Mouse (Mus musculus): ENCODE results near the gene Tex261. TPM values are rescaled to one million over a fixed set of nuclear protein-coding genes. Genes with fewer than 3 reads are reported as not detected.

The Tex261 gene
- polyA plus RNA-seq, 1 experiment from 2014 or later = 70.1 TPM

- Histone ChIP-seq H3K9ac (replicated peaks) (no peak overlapping the region), H3K9me3 (no peaks in the 10 kb centered on the region), H3K4me3 (no peak overlapping the region), H3K4me2 (replicated peaks) (no peak overlapping the region), H3K27ac (replicated peaks) (no peak overlapping the region), H3K27me3 (peaks cover 6% of the 10 kb centered on the region; the same call in 1 of the 2 replicates), H3K36me3 (no peaks in the 10 kb centered on the region), H3K4me1 (0 out of 2 replicates have a peak, but pooled peaks cover 2% of the 10 kb centered on the region)
- ATAC-seq (ENCODE audit: low FRiP score, low read depth) = no peak
- 56% methylated on average over 7 of the region's 7 CpGs for WGBS
These were observed 12.9 kb upstream of the Tex261 start for GRCm38 (mm10) chr6:83788554-83788953.

DNA sequence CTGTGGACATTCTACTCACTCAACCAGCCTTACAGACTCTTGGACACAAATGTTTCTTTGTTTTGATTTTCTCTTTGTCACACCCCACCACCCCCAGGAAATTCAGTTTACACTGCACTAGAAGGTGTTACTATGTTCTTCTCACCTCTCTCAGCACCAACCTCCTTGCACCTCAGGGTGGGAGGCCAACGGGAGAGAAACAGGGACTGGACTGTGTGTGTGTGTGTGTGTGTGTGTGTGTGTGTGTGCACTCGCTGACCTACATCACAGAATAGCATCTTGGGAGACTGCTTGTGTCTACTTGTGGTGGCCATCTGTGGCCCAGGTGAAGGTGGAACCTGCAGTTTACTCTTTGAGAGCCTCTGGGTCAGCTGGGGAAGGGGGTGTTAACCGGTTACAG lies 10.8 kb upstream of the Tex261 start:
- ATAC-seq (ENCODE audit: low FRiP score, low read depth) = no peak
- no peak overlapping the region for H3K4me3 ChIP-seq
- WGBS = 84% methylated on average over 3 of the region's 3 CpGs

GRCm38 (mm10) chr6:83779026-83779425 lies 3.4 kb upstream of the Tex261 start:
- H3K9me3 ChIP-seq = no peaks in the 10 kb centered on the region
- H3K4me2 ChIP-seq (replicated peaks) = no peak overlapping the region
- H3K36me3 ChIP-seq = no peaks in the 10 kb centered on the region
- H3K9ac ChIP-seq (replicated peaks) = no peak overlapping the region
- no peak overlapping the region for H3K27ac ChIP-seq (replicated peaks)
- no peak overlapping the region for H3K4me3 ChIP-seq
- WGBS = 12% methylated on average over 5 of the region's 5 CpGs
- peaks cover 15% of the 10 kb centered on the region for H3K4me1 ChIP-seq
- no peaks in the 10 kb centered on the region for H3K27me3 ChIP-seq
- no peak for ATAC-seq (ENCODE audit: low FRiP score, low read depth)

More for the DNA sequence above, 10.8 kb upstream of the Tex261 start:
- H3K36me3 ChIP-seq = no peaks in the 10 kb centered on the region
- H3K9ac ChIP-seq (replicated peaks) = no peak overlapping the region
- no peak overlapping the region for H3K27ac ChIP-seq (replicated peaks)
- H3K4me2 ChIP-seq (replicated peaks) = no peak overlapping the region
- 0 out of 2 replicates have a peak, but pooled peaks cover 2% of the 10 kb centered on the region for H3K4me1 ChIP-seq
- peaks cover 6% of the 10 kb centered on the region; the same call in 1 of the 2 replicates for H3K27me3 ChIP-seq
- no peaks in the 10 kb centered on the region for H3K9me3 ChIP-seq

- 89% methylated on average over 7 of the region's 7 CpGs for WGBS
- Histone ChIP-seq H3K27me3 (no peaks in the 10 kb centered on the region), H3K9me3 (no peaks in the 10 kb centered on the region), H3K27ac (replicated peaks) (no peak overlapping the region), H3K36me3 (peaks cover 2% of the 10 kb centered on the region; the same call in 1 of the 2 replicates), H3K4me2 (replicated peaks) (no peak overlapping the region), H3K9ac (replicated peaks) (no peak overlapping the region), H3K4me3 (no peak overlapping the region), H3K4me1 (peaks cover 19% of the 10 kb centered on the region)
- no peak for ATAC-seq (ENCODE audit: low FRiP score, low read depth)
These were observed 2.7 kb upstream of the Tex261 start for GRCm38 (mm10) chr6:83778306-83778705.

GRCm38 (mm10) chr6:83774781-83775563 lies 641 bp downstream of the Tex261 start:
- Histone ChIP-seq H3K9ac (replicated peaks) (peak overlapping the region; percentile 94), H3K4me2 (replicated peaks) (peak overlapping the region; percentile 82), H3K4me3 (peak overlapping the region; percentile 87), H3K4me1 (peaks cover 22% of the 10 kb centered on the region), H3K27ac (replicated peaks) (peak overlapping the region; percentile 78), H3K36me3 (peaks cover 29% of the 10 kb centered on the region), H3K9me3 (no peaks in the 10 kb centered on the region), H3K27me3 (no peaks in the 10 kb centered on the region)
- ATAC-seq (ENCODE audit: low FRiP score, low read depth) = no peak; the same call in 1 of the 2 replicates
- 6% methylated on average over 14 of the region's 14 CpGs for WGBS

DNA sequence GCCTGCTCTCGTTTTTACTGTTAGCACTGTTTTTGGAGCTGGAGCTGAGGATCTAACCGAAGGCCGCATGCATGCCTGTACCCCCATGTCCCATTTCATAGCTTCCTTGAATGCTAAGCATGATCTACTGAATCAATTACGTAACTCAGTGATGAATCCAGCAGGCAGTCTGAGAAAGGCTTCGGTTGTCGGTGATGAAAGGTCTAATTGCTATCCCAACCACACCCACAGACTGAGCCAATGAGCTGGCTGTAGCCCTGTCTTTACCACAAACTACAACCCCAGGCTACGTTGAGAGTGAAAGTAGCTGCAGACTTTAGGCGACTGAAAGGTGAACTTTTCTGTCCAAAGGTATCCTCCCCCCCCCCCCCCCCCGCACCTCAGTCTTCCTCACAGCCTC lies 1.5 kb downstream of the Tex261 start:
- no peak overlapping the region; the same call in 1 of the 2 replicates for H3K4me3 ChIP-seq
- H3K27me3 ChIP-seq = no peaks in the 10 kb centered on the region
- peaks cover 35% of the 10 kb centered on the region for H3K36me3 ChIP-seq
- 74% methylated on average over 9 of the region's 9 CpGs for WGBS
- H3K4me1 ChIP-seq = peaks cover 22% of the 10 kb centered on the region
- ATAC-seq (ENCODE audit: low FRiP score, low read depth) = no peak
- H3K4me2 ChIP-seq (replicated peaks) = peak overlapping the region; percentile 82
- no peaks in the 10 kb centered on the region for H3K9me3 ChIP-seq
- no peak overlapping the region for H3K9ac ChIP-seq (replicated peaks)
- no peak overlapping the region for H3K27ac ChIP-seq (replicated peaks)

DNA sequence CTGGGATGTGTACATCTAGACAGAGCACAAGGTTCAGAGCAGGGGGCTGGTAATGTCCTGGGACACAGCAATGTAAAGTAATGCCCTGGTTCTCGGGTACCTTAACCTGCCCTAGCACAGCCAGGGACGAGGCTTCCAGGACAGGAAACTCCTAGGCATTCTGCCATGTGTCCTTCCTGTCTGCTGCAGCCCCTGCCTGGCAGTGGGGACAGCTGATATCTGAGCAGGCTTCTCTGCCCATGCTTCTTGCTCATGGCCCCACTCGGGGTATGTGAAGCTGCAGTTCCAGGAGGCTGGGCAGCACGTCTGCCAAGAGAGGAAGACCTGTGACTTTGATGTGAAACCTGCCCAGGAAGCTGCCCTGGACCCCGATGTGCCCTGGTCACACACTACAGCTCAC lies 7.1 kb downstream of the Tex261 start:
- Histone ChIP-seq H3K4me2 (replicated peaks) (no peak overlapping the region), H3K9me3 (no peaks in the 10 kb centered on the region), H3K27ac (replicated peaks) (no peak overlapping the region), H3K9ac (replicated peaks) (no peak overlapping the region), H3K36me3 (peaks cover 46% of the 10 kb centered on the region), H3K4me3 (no peak overlapping the region), H3K27me3 (peaks cover 17% of the 10 kb centered on the region), H3K4me1 (peaks cover 3% of the 10 kb centered on the region; the same call in 1 of the 2 replicates)
- 86% methylated on average over 5 of the region's 5 CpGs for WGBS
- no peak for ATAC-seq (ENCODE audit: low FRiP score, low read depth)

DNA sequence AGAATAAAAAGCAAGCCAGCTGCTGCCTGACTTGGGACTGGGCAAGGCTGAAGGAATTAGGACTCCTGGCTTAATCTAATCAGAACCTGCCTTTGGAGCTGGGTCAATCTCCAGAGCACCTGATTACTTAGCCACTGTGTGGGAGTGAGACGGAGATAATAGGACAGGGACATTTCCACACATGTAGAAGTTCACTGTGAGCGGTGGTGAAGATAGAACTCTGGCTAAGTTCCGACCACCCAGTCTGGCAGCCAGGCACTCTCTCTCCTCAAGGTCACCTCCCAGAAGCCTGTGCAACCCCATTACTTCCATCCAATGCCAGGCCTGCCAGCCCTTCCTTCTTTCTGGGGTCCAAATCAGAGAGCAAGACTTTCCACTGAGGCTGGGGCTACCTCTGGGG lies 8.6 kb downstream of the Tex261 start:
- 92% methylated on average over 3 of the region's 3 CpGs for WGBS
- H3K9me3 ChIP-seq = no peaks in the 10 kb centered on the region
- no peak overlapping the region for H3K9ac ChIP-seq (replicated peaks)
- peaks cover 12% of the 10 kb centered on the region for H3K4me1 ChIP-seq
- no peak for ATAC-seq (ENCODE audit: low FRiP score, low read depth)
- H3K36me3 ChIP-seq = peaks cover 36% of the 10 kb centered on the region
- peaks cover 32% of the 10 kb centered on the region for H3K27me3 ChIP-seq
- H3K4me2 ChIP-seq (replicated peaks) = no peak overlapping the region
- no peak overlapping the region for H3K27ac ChIP-seq (replicated peaks)
- no peak overlapping the region for H3K4me3 ChIP-seq

GRCm38 (mm10) chr6:83762880-83763431 lies 12.7 kb downstream of the Tex261 start:
- Histone ChIP-seq H3K27me3 (peaks cover 69% of the 10 kb centered on the region), H3K4me2 (replicated peaks) (peak overlapping the region; percentile 50), H3K4me3 (peak overlapping the region; percentile 27), H3K4me1 (peaks cover 15% of the 10 kb centered on the region), H3K27ac (replicated peaks) (no peak overlapping the region), H3K9me3 (no peaks in the 10 kb centered on the region), H3K36me3 (0 out of 2 replicates have a peak, but pooled peaks cover 5% of the 10 kb centered on the region), H3K9ac (replicated peaks) (peak overlapping the region; percentile 24; the same call in 1 of the 2 replicates)
- ATAC-seq (ENCODE audit: low FRiP score, low read depth) = peak; percentile 41; the same call in 1 of the 2 replicates
- 2% methylated on average over 35 of the region's 35 CpGs for WGBS

DNA sequence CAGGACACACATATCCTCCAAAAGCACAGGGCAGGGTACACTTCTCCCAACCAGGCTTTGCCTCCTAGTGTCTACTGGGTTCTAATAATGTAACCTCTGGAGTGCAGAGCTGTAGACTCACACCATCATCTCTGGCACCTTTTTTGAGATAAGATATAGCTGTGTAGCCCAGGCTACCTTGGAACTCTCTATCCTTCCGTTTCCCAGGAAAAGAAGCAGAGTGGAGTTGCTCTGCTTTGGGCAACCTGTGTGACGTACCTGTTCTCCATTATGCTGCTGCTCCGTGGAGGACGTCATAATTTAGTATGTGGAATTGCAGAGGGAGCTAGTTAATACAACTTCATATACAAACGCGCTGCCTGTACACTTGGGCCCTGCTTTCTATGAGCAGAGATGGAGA lies 13.3 kb downstream of the Tex261 start, which contains the start of gene Ankrd53:
TSS of gene Ankrd53 (plus strand) at position 301 of the 400 bp plus-strand sequence.
- H3K27ac ChIP-seq (replicated peaks) = no peak within 1 kb of the TSS
- H3K36me3 ChIP-seq = 0 out of 2 replicates have a peak, but pooled peaks cover 5% of the 10 kb centered on the region
- H3K9me3 ChIP-seq = no peaks in the 10 kb centered on the region
- peaks cover 75% of the 10 kb centered on the region for H3K27me3 ChIP-seq
- H3K4me2 ChIP-seq (replicated peaks) = peak within 1 kb of the TSS; percentile 50
- H3K9ac ChIP-seq (replicated peaks) = peak within 1 kb of the TSS; percentile 24; the same call in 1 of the 2 replicates
- H3K4me3 ChIP-seq = peak within 1 kb of the TSS; percentile 27
- peaks cover 16% of the 10 kb centered on the region for H3K4me1 ChIP-seq
- ATAC-seq (ENCODE audit: low FRiP score, low read depth) = no peak
- WGBS = 28% methylated on average over 6 of the region's 6 CpGs

- Histone ChIP-seq H3K9me3 (no peaks in the 10 kb centered on the region), H3K36me3 (no peaks in the 10 kb centered on the region), H3K9ac (replicated peaks) (no peak overlapping the region), H3K27me3 (peaks cover 77% of the 10 kb centered on the region), H3K4me2 (replicated peaks) (no peak overlapping the region), H3K27ac (replicated peaks) (no peak overlapping the region), H3K4me3 (no peak overlapping the region), H3K4me1 (0 out of 2 replicates have a peak, but pooled peaks cover 4% of the 10 kb centered on the region)
- no peak for ATAC-seq (ENCODE audit: low FRiP score, low read depth)
- 73% methylated on average over 9 of the region's 9 CpGs for WGBS
These were observed 19.6 kb downstream of the Tex261 start for GRCm38 (mm10) chr6:83756051-83756450.

- ATAC-seq (ENCODE audit: low FRiP score, low read depth) = no peak
These were observed 25.4 kb downstream of the Tex261 start for GRCm38 (mm10) chr6:83750171-83750684.

More at GRCm38 (mm10) chr6:83750171-83750684, 25.4 kb downstream of the Tex261 start:
- Histone ChIP-seq H3K36me3 (no peaks in the 10 kb centered on the region), H3K9me3 (no peaks in the 10 kb centered on the region), H3K9ac (replicated peaks) (no peak overlapping the region), H3K4me2 (replicated peaks) (no peak overlapping the region), H3K4me3 (no peak overlapping the region), H3K27me3 (peaks cover 64% of the 10 kb centered on the region), H3K4me1 (peaks cover 5% of the 10 kb centered on the region; the same call in 1 of the 2 replicates), H3K27ac (replicated peaks) (no peak overlapping the region)
- 10% methylated on average over 11 of the region's 11 CpGs for WGBS

All from midbrain, embryonic 12.5 days (tissue).